ENCODE assay signal across 20 mouse cellular contexts in genomic region chr6:54406116-54406515, GRCm38 (mm10). TPM values are rescaled to one million over a fixed set of nuclear protein-coding genes. Genes with fewer than 3 reads are reported as not detected.
DNase-seq lines count a peak whose midpoint lies in the region; TF ChIP-seq lines count a peak whose summit lies in the region.
"Had no signal": no experiment of that assay in that cellular context is flagged by ENCODE, and none has a peak within 500 bp of the region (broad histone marks: within the 10 kb centered on the region; RNA-seq: fewer than 3 reads in every experiment).

No protein-coding gene starts in this region.

- TF ChIP-seq CTCF in layer of hippocampus, adult 2 months (conservative IDR thresholded peaks at IDR 0.05) = 0 out of 2 replicates have a peak, but pooled peaks have one; percentile 7
- TF ChIP-seq CTCF in E14TG2a.4 (conservative IDR thresholded peaks at IDR 0.05; ENCODE audit: low read length) = peak; percentile 28; the same call in 1 of the 2 replicates

- DNase-seq in layer of hippocampus, adult 2 months (ENCODE audit: low spot score in 2 of 2) = no peak
- DNase-seq in layer of hippocampus, postnatal 10 days (ENCODE audit: low spot score in 2 of 2) = no peak
- peak; percentile 13 for DNase-seq in ES-E14 (ENCODE audit: low read depth, low spot score)
- DNase-seq in hindbrain, embryonic 10.5 days (ENCODE audit: low spot score) = no peak
- no peak for DNase-seq in Muller cell, postnatal 12 days (ENCODE audit: inconsistent ontology term)
- DNase-seq: adrenal gland, adult 8-10 months; adrenal gland, postnatal 36 days; cerebellum, adult 2 months; cerebellum, postnatal 10 days; gastrocnemius, postnatal 10 days; heart, adult 18-20 months; heart, postnatal 10 days; heart, postnatal 4 days had no signal

- in situ Hi-C loops in ES-E14 (cut with MboI; ENCODE audit: low sequenced_read_pairs in 2 of 2, unreplicated experiment in 2 of 2) = no loop called here

- no peak overlapping the region for H3K27ac ChIP-seq in layer of hippocampus, adult 2 months
- no peak overlapping the region for H3K27ac ChIP-seq in ES-E14 (ENCODE audit: insufficient read depth, low read depth, low read length, poor library complexity, severe bottlenecking)
- no peak overlapping the region for H3K27ac ChIP-seq in hindbrain, embryonic 10.5 days
- H3K27ac ChIP-seq: embryonic facial prominence, embryonic 15.5 days; forebrain, embryonic 15.5 days; heart, embryonic 10.5 days; hindbrain, embryonic 13.5 days; hindbrain, postnatal 0 days had no signal

- H3K4me3 ChIP-seq in layer of hippocampus, adult 2 months = no peak overlapping the region
- H3K4me3 ChIP-seq in E14TG2a.4 (replicated peaks; ENCODE audit: low read length) = no peak overlapping the region
- no peak overlapping the region for H3K4me3 ChIP-seq in ES-E14 (ENCODE audit: insufficient read depth in 1 of 2, low read depth in 1 of 2, low read length in 2 of 2, poor library complexity in 1 of 2, severe bottlenecking in 1 of 2)
- H3K4me3 ChIP-seq in hindbrain, embryonic 10.5 days = no peak overlapping the region
- H3K4me3 ChIP-seq: embryonic facial prominence, embryonic 15.5 days; erythroblast, embryonic 14.5 days; forebrain, embryonic 15.5 days; heart, embryonic 10.5 days; hindbrain, embryonic 13.5 days had no signal

- no peaks in the 10 kb centered on the region for H3K27me3 ChIP-seq in E14TG2a.4 (ENCODE audit: insufficient read depth, low read length)
- H3K27me3 ChIP-seq in hindbrain, embryonic 10.5 days (ENCODE audit: insufficient read depth, poor library complexity, severe bottlenecking) = no peaks in the 10 kb centered on the region
- H3K27me3 ChIP-seq: embryonic facial prominence, embryonic 15.5 days; forebrain, embryonic 15.5 days; hindbrain, embryonic 13.5 days had no signal

- H3K4me1 ChIP-seq in E14TG2a.4 (replicated peaks; ENCODE audit: low read depth, low read length) = peaks cover 19% of the 10 kb centered on the region; the same call in 1 of the 2 replicates
- H3K4me1 ChIP-seq in ES-E14 (ENCODE audit: control insufficient read depth in 2 of 2, insufficient read depth in 2 of 2, low read length in 2 of 2, poor library complexity in 1 of 2) = 0 out of 4 replicates have a peak, but pooled peaks cover 0 to 2% of the 10 kb centered on the region in 2 experiments
- peaks cover 8% of the 10 kb centered on the region; the same call in 1 of the 2 replicates for H3K4me1 ChIP-seq in hindbrain, embryonic 10.5 days (replicated peaks)
- H3K4me1 ChIP-seq: embryonic facial prominence, embryonic 15.5 days; forebrain, embryonic 15.5 days; hindbrain, embryonic 13.5 days had no signal

- H3K9me3 ChIP-seq in E14TG2a.4 (ENCODE audit: low read length) (no peaks in the 10 kb centered on the region), ES-E14 (ENCODE audit: control insufficient read depth, insufficient read depth, low read depth, low read length) (no peaks in the 10 kb centered on the region)
- no peaks in the 10 kb centered on the region for H3K9me3 ChIP-seq in hindbrain, embryonic 10.5 days
- H3K9me3 ChIP-seq: embryonic facial prominence, embryonic 15.5 days; forebrain, embryonic 15.5 days; heart, embryonic 10.5 days; hindbrain, embryonic 13.5 days had no signal

- 90% methylated on average over 5 of the region's 5 CpGs for WGBS in hindbrain, embryonic 10.5 days

- H3K9ac ChIP-seq in ES-E14 (ENCODE audit: insufficient read depth, low read depth, low read length, poor library complexity, severe bottlenecking) = no peak overlapping the region
- H3K9ac ChIP-seq: embryonic facial prominence, embryonic 15.5 days; forebrain, embryonic 15.5 days; hindbrain, embryonic 13.5 days had no signal

- H3K36me3 ChIP-seq in E14TG2a.4 (ENCODE audit: insufficient read depth, low read length) (no peaks in the 10 kb centered on the region), ES-E14 (ENCODE audit: control insufficient read depth, insufficient read depth, low read length, poor library complexity, severe bottlenecking) (no peaks in the 10 kb centered on the region)
- H3K36me3 ChIP-seq in hindbrain, embryonic 10.5 days = no peaks in the 10 kb centered on the region
- H3K36me3 ChIP-seq: embryonic facial prominence, embryonic 15.5 days; forebrain, embryonic 15.5 days; heart, embryonic 10.5 days; hindbrain, embryonic 13.5 days had no signal

TF ChIP-seq in ES-E14, 5 proteins besides CTCF, POLR2A, EP300 and RAD21:
- TF ChIP-seq HCFC1 (IDR thresholded peaks at IDR 0.05; ENCODE audit: borderline replicate concordance, insufficient read depth, low read length) (no peak), CHD2 (IDR thresholded peaks at IDR 0.05; ENCODE audit: low read depth, low read length) (no peak), MAFK (IDR thresholded peaks at IDR 0.05; ENCODE audit: insufficient read depth, low read depth, low read length) (no peak), ZC3H11A (IDR thresholded peaks at IDR 0.05; ENCODE audit: borderline replicate concordance, low read depth, low read length) (no peak), ZNF384 (IDR thresholded peaks at IDR 0.05; ENCODE audit: low read depth, low read length) (no peak)

RNA-seq across cellular contexts. Expression of gene Wipf3, which starts 23.3 kb away (rescaled TPM):
- total RNA-seq in layer of hippocampus, adult 2 months (2021) = 100 to 1,000 TPM; 399 to 401 TPM
- 100 to 1,000 TPM; 137 to 139 TPM for total RNA-seq in layer of hippocampus, postnatal 10 days (2021)
- total RNA-seq in ES-E14 (2012; rRNA removed) = 1.4 and 2.1 TPM in 2 replicates
- 0.77 and 1.2 TPM in 2 replicates for polyA plus RNA-seq in hindbrain, embryonic 10.5 days (2016; fragmentation: Nextera tagmentation; extraction: Ambion mirVana)
- polyA plus RNA-seq: erythroblast, embryonic 14.5 days had no signal

Comparison
In these comparisons a context has a peak if more than half of its experiments do, and no peak if none do; other contexts are left out.
1. RNA of gene Wipf3, which starts 23.3 kb away (total RNA-seq): 399 to 401 TPM in layer of hippocampus, adult 2 months and 137 to 139 TPM in layer of hippocampus, postnatal 10 days; 1.4 to 2.1 TPM in ES-E14; every median in the first group is over 10 times any median in the second.